Mouse (Mus musculus) kidney, adult 2 months (tissue): ENCODE measurements around the gene Rab26.

Experiments
- CTCF ChIP-seq: fragments of 200-500 bp; conservative IDR thresholded peaks from 2 replicates; pipeline ENCODE4 v1.5.1; 2011; ENCODE audit warnings: low read depth, mild to moderate bottlenecking, control low read depth, low read length, moderate library complexity, mixed read lengths; ENCODE audit not compliant: insufficient read depth, insufficient read length
- POLR2A ChIP-seq: fragments of 200-500 bp; IDR thresholded peaks from one replicate; pipeline ENCODE4 v1.6.1; 2011; ENCODE audit warnings: low read depth, low read length, control low read depth

DNA sequence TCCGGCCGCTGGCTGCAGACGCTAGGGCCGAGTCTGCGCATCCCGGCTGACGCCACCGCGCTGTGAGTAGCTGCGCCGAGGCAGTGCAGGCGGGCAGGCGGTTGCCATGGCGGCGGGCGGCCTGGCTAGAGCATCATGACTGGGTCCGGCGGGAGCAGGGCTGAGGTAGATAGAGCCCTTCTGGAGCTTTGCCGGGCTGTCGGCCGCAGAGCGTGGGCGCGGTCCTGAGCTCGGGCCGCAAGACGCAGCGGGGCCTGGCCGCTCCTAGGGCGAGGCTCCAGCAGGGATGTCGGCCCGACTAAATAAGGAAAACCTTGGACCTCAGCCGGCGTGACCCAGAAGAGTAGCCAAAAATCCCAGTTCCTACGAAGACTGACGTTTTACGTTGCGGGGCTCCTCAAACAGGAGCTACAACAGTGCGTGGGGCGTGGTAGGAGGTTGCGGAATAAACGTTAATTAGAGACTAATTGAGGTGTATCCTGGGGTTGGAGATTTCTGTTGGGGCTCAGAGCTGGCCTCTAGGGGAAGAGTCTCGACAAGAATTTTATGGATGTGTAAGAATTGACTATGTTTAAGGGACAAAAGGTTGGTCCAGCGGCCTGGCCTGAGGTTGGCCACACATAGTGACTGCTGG lies 16.5 kb upstream of the Rab26 start:
- no peak for TF ChIP-seq POLR2A
- TF ChIP-seq CTCF, result no peak
